Mouse (Mus musculus) adrenal gland, postnatal 4 days (tissue): Measurements from ENCODE around the gene Fgf11. TPM values are rescaled to one million over a fixed set of nuclear protein-coding genes. Genes with fewer than 3 reads are reported as not detected.

Experiments
- DNase-seq, 2 experiments: peaks; one replicate each; pipeline ENCODE4 v3.0.0; 2021 to 2022; ENCODE audit warnings: low spot score in 2 of 2, mixed read lengths in 2 of 2
- total RNA-seq, 2 experiments: library from RNA; stranded (reverse); gene quantifications; 2 replicates each; pipeline ENCODE4 v1.2.3; 2021

Gene Fgf11
- total RNA-seq, 2 experiments from 2014 or later: 3.4 to 4.8 TPM

DNA sequence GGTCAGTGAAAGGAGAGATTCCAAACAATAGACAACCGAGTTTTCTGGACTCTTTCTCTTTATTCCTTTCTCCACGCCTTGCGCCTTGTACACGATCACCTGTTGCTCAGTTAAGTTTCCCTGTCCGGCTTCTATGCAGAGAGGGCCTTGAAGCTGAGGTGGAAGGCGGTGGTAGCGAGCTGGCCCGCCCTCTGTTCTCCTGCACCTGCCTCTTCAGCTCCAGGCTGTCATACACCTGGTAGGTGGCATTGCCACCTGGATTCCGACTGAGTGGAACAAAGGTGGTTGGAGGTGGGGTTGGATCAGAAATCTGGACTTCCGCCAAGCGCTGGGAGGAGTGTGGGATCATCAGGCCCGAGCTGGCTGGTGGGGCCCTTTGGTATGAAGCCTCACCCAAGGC, 14.9 kb upstream of the Fgf11 start:
- DNase-seq: no peak

DNA sequence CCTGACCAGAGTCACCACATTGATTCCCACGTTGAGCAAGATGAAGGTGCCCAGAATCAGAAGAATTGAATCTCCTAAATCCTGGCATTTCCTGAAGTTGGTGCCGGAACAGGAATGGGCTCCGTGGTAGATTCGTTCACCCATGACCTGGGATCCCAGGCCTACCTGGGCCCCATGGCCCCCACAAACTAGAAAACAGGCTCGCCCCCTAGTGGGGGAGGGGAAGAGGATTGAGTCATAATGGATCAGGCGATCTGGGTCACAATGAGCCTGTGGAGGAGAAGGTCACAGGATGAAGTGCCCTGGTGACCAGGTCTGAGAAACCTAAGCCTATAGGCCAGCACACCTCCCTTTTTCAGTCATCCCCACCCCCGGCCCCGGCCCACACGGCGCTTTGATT, 13.5 kb upstream of the Fgf11 start, which contains the start of gene Gm39566:
Gene Gm39566 (minus strand): TSS at position 144 of the 400 bp plus-strand sequence.
- no peak for DNase-seq

DNA sequence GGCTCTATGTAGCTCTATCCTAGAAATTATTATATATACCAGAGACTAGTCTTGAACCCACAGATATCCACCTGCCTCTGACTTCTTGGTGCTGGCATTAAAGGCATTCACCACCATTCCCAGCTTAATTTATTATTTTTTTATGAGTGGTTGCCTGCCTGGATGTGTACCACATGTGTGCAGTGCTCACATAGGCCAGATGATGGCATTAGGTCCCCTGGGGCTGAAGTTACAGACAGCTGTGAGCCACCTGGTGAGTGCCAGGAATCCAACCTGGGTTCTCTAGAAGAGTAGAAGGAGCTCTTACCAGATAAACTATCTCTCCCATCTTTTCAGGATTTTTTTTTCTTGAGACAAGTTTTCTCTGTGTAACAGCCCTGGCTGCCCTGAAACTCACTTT, 8.6 kb upstream of the Fgf11 start:
- DNase-seq: no peak

GRCm38 (mm10) chr11:69807641-69808040, 6.0 kb upstream of the Fgf11 start:
- DNase-seq: no peak

DNA sequence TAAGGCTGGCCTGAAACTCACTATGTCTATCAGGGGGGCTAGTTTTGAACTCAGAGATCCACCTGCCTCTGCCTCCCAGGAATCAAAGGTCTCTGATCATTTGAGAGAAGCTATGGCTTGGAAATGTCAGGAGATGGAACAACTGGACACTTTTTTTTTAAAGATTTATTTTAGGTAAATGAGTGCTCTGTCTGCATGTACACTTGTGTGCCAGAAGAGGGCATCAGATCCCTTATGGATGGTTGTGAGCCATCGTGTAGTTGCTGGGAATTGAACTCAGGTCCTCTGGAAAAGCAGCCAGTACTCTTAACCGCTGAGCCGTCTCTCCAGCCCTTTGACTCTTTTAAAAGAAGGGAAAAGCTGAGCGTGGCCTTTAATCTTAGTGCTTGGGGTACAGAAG, 4.7 kb upstream of the Fgf11 start:
- no peak for DNase-seq

- DNase-seq: no peak
These were observed 3.6 kb upstream of the Fgf11 start, which contains the start of gene Tmem102 for GRCm38 (mm10) chr11:69804972-69805909. TSS of gene Tmem102 (minus strand) at chr11:69805624.

DNA sequence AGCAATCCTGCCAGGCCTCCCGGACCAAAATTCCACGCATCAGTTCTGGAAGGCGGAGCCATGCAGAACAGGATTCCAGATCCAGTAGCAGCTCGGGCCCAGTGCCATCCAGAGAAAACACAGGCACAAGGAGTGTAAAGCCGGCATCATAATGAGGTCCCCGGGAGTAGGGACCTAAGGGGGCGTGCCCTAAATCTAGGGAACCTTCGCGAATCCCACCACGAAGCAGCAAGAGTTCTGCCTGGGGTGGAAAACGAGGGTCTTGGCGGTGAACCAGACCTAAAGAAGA, 2.9 kb upstream of the Fgf11 start:
- DNase-seq: no peak

DNA sequence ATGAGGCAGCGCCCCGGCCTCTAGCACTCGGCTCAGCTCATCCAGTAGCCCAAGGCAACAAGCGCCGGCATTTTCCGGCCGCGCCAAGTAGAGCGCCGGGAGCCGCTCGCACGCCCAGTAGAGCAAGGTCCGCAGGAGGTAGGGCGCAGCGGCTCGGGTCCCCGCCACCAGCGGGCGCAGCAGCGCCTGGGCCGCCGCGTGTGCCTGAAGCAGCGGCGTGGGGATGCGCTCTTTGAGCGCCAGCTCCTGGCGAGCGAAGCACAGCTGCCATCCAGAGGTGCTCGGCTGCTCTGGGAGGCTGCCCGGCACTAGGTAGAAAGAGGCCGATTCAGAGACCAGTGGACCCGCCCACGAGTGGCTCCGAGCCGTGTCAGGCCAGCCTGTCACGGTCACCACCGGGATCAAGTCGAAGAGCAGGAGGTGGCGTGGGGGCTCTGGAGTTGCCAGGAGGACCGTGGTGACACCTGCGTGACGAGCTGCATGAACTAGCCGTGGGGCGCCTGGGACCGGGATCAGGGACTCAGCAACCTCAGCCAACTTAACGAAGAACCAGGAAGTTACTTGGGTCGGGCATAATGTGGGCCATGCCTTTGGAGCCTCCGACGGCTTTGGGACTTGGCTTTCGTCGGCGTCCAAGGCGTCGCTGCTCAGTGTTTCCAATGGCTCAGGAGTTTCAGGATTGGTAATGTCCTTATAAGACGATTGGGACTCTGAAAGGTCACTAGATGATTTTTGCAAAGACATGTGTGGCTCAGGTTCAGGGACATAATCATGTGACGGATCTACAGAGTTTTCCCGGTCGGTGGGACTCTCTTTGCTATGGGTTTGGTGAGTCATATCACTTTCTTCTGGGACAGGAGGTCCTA, 2.4 kb upstream of the Fgf11 start:
- peak; percentile 52 to 53 for DNase-seq

GRCm38 (mm10) chr11:69803328-69803727, 1.7 kb upstream of the Fgf11 start:
- no peak for DNase-seq

DNA sequence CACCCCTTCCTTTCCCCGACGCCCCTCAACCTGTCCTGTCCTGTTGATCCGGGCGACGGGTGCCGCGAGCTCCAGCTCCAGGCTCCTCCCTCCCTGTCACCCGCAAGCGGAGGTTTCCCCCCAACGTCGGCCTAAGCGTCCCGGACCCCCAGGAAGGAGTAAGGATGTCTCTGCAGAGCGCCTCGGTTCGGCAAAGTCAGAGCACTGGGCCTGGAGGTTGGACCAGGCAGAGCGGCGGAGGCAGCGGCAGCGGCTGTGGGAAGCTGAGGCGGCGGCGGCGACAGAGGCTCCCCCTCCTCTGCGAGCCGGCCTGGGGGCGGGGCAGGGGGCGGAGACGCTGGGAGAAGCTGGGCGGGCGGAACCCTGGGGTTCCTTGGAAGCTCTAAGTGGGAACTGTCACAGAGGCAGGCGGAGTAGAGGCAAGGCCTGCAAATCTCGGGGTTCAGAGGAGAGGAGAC, 1.0 kb upstream of the Fgf11 start:
- peak; percentile 64 for DNase-seq

GRCm38 (mm10) chr11:69800392-69801197, 1.1 kb downstream of the Fgf11 start:
- no peak for DNase-seq

DNA sequence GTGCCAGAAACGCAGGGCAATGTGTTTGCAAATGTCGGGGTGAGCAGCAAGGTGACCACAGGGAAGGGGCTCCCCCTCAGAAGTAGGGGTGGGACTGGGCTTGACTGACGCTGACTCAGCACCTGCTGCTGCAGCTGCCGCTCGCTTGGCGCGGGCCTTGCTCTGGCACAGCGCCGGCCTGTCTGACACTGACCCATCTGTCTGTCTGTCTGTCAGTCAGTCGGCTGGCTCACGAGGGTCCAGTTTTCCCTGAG, 1.6 kb downstream of the Fgf11 start:
- no peak for DNase-seq

DNA sequence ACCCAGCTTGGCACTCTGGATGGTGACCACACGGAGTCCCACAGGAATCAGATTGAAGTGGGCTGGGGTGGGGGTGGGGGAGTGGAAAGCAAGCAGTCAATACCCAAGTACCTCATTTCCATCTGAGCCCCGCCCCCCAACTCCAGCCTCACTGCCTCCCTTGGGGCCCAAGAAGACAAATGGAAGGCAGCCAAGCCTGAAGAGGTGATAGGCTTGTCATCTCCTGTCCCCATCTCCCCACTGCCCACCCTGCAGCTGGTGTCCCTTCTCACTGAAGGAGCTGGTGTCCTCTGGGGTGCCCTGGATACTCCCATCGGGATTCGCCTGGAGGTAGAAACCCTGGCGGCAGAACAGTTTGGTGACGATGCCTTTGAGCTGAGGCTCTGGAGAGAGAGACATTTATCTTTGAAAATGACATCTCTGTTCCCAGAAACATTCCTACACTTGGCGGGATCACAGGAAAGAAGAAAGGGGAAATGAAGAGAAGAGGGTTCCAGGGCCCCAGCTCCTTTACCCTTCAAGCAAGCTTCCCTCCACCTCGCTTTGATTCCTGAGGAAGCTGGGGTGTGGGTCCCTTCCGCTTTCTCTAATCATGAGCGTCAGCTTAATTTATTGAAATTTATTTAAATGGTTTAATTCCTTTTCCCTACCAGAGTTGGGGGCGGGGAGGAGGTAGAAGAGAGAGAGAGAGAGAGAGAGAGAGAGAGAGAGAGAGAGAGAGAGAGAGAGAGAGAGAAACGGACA, 2.1 kb downstream of the Fgf11 start:
- DNase-seq: no peak

DNA sequence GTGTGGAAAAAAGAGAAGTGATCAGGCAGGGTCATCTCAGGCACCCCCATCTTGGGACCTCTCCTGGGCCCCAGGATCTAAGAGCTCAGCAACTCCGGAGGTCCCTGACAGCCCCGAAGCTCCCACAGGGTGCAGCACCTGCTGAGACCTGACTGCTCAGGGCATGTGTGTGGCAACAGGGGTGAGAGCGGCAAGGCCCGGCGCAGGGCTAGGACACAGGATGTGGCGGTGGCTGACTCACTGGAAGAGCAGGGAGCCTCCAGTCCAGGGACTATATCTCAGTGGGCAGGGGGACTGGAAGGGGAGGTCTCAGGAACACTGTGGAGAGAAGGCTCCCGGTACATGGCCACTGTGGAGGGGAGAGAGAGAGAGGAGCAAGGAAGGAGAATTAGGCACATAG, 3.7 kb downstream of the Fgf11 start:
- DNase-seq: no peak

GRCm38 (mm10) chr11:69795983-69796435, 5.6 kb downstream of the Fgf11 start:
- no peak for DNase-seq

- peak; percentile 63 to 83 for DNase-seq
These were observed 6.3 kb downstream of the Fgf11 start, which contains the start of gene Chrnb1 for GRCm38 (mm10) chr11:69795168-69795982. TSS of gene Chrnb1 (minus strand) at chr11:69795943.

DNA sequence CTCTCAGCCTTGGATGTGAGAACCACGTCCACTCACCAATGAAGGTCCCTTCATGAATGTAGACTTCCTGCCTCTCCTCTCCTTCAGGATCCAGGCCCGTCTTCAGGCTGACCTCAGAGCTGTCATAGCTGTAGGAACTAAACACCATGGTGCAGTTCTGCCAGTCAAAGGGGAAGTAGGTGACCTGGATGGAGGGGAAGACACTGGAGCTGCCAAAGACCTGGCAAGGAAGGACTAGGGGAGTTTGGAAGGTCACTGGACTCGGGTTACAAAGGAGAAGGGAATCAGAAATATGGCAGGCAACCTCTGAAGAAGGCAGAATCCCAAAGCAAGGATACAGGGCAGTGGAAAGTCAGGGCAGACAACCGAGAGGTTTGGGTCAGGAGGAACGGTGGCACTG, 8.2 kb downstream of the Fgf11 start:
- DNase-seq: no peak

- DNase-seq: no peak
These were observed 10.2 kb downstream of the Fgf11 start for GRCm38 (mm10) chr11:69791420-69791819.

- DNase-seq: no peak
These were observed 12.2 kb downstream of the Fgf11 start for GRCm38 (mm10) chr11:69789431-69789830.

- DNase-seq: no peak
These were observed 14.4 kb downstream of the Fgf11 start for GRCm38 (mm10) chr11:69787306-69787705.
